Mouse (Mus musculus) embryonic stem cell, embryonic (primary cell): Measurements from ENCODE around the gene Itih4.

Experiments used
- CTCF ChIA-PET, 4 experiments: fragments of 300-600 bp in 2 of 4; fragments of 350-600 bp in 2 of 4; sonication (Branson Sonifier 250); formaldehyde crosslinking; loops; one replicate each; lab custom pipeline; 2022; ENCODE audit warnings: inconsistent platforms in 2 of 4; lab: Charles Lee
- POLR2A ChIA-PET, 4 experiments: fragments of 300-600 bp in 2 of 4; fragments of 350-600 bp in 2 of 4; sonication (Branson Sonifier 250); formaldehyde crosslinking; loops; one replicate each; lab custom pipeline; 2022; ENCODE audit warnings: antibody characterized with exemption in 4 of 4, inconsistent platforms in 1 of 4; lab: Charles Lee

Gene Itih4

GRCm38 (mm10) chr14:30949986-30950385, 63.7 kb downstream of the Itih4 start:
- POLR2A ChIA-PET = interaction anchor here in 3 of 4 experiments (0.6 to 2.3 kb wide), 19 partner anchors 9 to 324 kb away, joined by 3 to 13 read pairs (median 7); partner anchors contain the start of genes Mustn1 (in 1 of the 3), Rft1 (in 1 of the 3) and Sfmbt1 (in 1 of the 3)
- CTCF ChIA-PET = interaction anchor here in 3 of 4 experiments (0.6 to 2.1 kb wide), 4 partner anchors 37 to 565 kb away, joined by 3 to 8 read pairs (median 4); no protein-coding TSS in a partner anchor

DNA sequence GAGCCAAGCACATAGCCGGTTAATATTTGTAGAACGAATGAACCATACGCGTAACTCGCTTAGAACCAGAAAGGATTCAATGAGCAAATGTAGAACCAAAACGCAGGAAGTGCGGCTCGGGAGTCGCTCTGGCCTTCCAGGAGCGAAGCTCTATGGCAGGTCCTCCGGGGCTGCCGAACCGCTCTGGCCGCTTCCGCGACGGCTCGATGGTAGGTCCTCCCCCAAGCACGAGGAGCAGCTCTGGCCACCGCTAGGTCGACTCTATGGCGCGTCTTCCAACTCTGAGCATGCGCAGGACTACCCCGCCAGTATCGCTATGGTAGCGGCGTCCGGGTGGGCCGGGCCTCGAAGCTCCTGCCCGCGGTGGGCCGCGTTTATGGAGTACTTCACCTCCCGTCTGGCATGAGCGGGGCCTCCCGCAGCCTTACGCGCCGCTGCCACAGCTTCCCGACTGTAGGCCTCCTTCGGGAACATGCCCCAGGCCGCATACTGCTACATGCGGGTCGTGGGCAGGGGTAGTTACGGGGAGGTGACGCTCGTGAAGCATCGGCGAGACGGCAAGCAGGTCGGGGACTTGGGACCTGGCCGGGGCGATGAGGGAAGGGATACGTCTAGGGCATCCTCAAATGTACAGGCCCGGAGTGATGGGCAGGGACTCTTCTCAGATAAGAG, 65.0 kb downstream of the Itih4 start, which contains the start of gene Nek4:
TSS of gene Nek4 (plus strand) at position 224 of the 672 bp plus-strand sequence.
- ChIA-PET CTCF (interaction anchor here in 2 of 4 experiments (0.6 to 2.1 kb wide), 6 partner anchors 9 to 84 kb away, joined by 3 to 8 read pairs (median 4); no protein-coding TSS in a partner anchor), POLR2A (interaction anchor here in 3 of 4 experiments (0.6 to 2.3 kb wide), 50 partner anchors 9 to 1367 kb away, joined by 3 to 13 read pairs (median 4); partner anchors contain the start of genes Mustn1 (in 2 of the 3), Prkcd (in 2 of the 3), Rft1 (in 2 of the 3) and Dcp1a (in 1 of the 3))
